Mouse (Mus musculus): ENCODE measurements around the gene Tmem189. TPM values are rescaled to one million over a fixed set of nuclear protein-coding genes. Genes with fewer than 3 reads are reported as not detected.

Tmem189 gene
- polyA plus RNA-seq, 1 experiment from 2014 or later = 37.1 TPM

DNA sequence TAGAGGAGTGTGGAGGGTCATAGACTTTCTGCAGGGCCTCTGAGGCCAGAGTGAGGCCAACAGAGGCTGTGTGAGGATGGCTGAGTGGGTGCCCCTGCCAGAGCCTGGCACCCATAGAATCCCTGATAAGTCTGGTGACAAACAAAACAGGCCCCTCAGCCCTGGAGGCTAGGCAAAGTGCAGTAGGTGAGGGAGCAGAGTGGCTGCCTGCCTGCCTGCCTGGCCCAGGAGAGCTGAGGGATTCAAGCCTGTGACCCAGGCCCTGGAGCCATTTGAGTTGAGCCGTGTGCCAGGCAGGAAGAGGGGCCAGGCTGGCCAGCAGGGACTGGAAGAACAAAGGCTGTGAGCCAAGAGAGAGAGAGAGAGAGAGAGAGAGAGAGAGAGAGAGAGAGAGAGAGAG lies 4.6 kb upstream of the Tmem189 start:
- H3K4me2 ChIP-seq (ENCODE audit: low read length) = no peak overlapping the region
- WGBS = 57% methylated on average over 1 of the region's 1 CpGs

GRCm38 (mm10) chr2:167693540-167693939 lies 3.9 kb upstream of the Tmem189 start:
- ATAC-seq = no peak
- whole genome bisulfite sequencing = 88% methylated on average over 2 of the region's 2 CpGs
- no peaks in the 10 kb centered on the region for H3K9me3 ChIP-seq (ENCODE audit: control insufficient read depth, low read length)
- no peaks in the 10 kb centered on the region for H3K36me3 ChIP-seq (ENCODE audit: control insufficient read depth, insufficient read depth, low read length)
- no peak overlapping the region for H3K4me2 ChIP-seq (ENCODE audit: low read length)
- no peak overlapping the region for H3K27ac ChIP-seq (ENCODE audit: low read depth, low read length)
- H3K4me3 ChIP-seq (ENCODE audit: low read length) = no peak overlapping the region
- no peak overlapping the region for H3K9ac ChIP-seq (ENCODE audit: low read depth, low read length)
- peaks cover 22% of the 10 kb centered on the region for H3K27me3 ChIP-seq (replicated peaks; ENCODE audit: control insufficient read depth, insufficient read depth, low read length)
- H3K4me1 ChIP-seq (ENCODE audit: control insufficient read depth, insufficient read depth, low read depth, low read length) = peaks cover 12% of the 10 kb centered on the region

More for the DNA sequence above, 4.6 kb upstream of the Tmem189 start:
- H3K27ac ChIP-seq (ENCODE audit: low read depth, low read length) = no peak overlapping the region
- H3K9ac ChIP-seq (ENCODE audit: low read depth, low read length) = no peak overlapping the region
- ATAC-seq = no peak
- peaks cover 22% of the 10 kb centered on the region for H3K27me3 ChIP-seq (replicated peaks; ENCODE audit: control insufficient read depth, insufficient read depth, low read length)
- H3K36me3 ChIP-seq (ENCODE audit: control insufficient read depth, insufficient read depth, low read length) = no peaks in the 10 kb centered on the region
- H3K4me1 ChIP-seq (ENCODE audit: control insufficient read depth, insufficient read depth, low read depth, low read length) = peaks cover 9% of the 10 kb centered on the region
- no peaks in the 10 kb centered on the region for H3K9me3 ChIP-seq (ENCODE audit: control insufficient read depth, low read length)
- H3K4me3 ChIP-seq (ENCODE audit: low read length) = no peak overlapping the region

GRCm38 (mm10) chr2:167692831-167693230 lies 3.2 kb upstream of the Tmem189 start:
- Histone ChIP-seq H3K27me3 (replicated peaks; ENCODE audit: control insufficient read depth, insufficient read depth, low read length) (peaks cover 24% of the 10 kb centered on the region), H3K36me3 (ENCODE audit: control insufficient read depth, insufficient read depth, low read length) (no peaks in the 10 kb centered on the region), H3K9me3 (ENCODE audit: control insufficient read depth, low read length) (no peaks in the 10 kb centered on the region), H3K9ac (ENCODE audit: low read depth, low read length) (no peak overlapping the region), H3K4me3 (ENCODE audit: low read length) (no peak overlapping the region), H3K27ac (ENCODE audit: low read depth, low read length) (no peak overlapping the region), H3K4me2 (ENCODE audit: low read length) (no peak overlapping the region), H3K4me1 (ENCODE audit: control insufficient read depth, insufficient read depth, low read depth, low read length) (peaks cover 12% of the 10 kb centered on the region)
- 52% methylated on average over 3 of the region's 3 CpGs for WGBS
- no peak for ATAC-seq

GRCm38 (mm10) chr2:167691871-167692661 lies 2.4 kb upstream of the Tmem189 start:
- Histone ChIP-seq H3K9me3 (ENCODE audit: control insufficient read depth, low read length) (no peaks in the 10 kb centered on the region), H3K27me3 (replicated peaks; ENCODE audit: control insufficient read depth, insufficient read depth, low read length) (peaks cover 29% of the 10 kb centered on the region), H3K4me1 (ENCODE audit: control insufficient read depth, insufficient read depth, low read depth, low read length) (peaks cover 12% of the 10 kb centered on the region), H3K27ac (ENCODE audit: low read depth, low read length) (no peak overlapping the region), H3K36me3 (ENCODE audit: control insufficient read depth, insufficient read depth, low read length) (no peaks in the 10 kb centered on the region), H3K4me3 (ENCODE audit: low read length) (no peak overlapping the region), H3K4me2 (ENCODE audit: low read length) (no peak overlapping the region), H3K9ac (ENCODE audit: low read depth, low read length) (no peak overlapping the region)
- 94% methylated on average over 14 of the region's 14 CpGs for WGBS
- ATAC-seq = no peak

DNA sequence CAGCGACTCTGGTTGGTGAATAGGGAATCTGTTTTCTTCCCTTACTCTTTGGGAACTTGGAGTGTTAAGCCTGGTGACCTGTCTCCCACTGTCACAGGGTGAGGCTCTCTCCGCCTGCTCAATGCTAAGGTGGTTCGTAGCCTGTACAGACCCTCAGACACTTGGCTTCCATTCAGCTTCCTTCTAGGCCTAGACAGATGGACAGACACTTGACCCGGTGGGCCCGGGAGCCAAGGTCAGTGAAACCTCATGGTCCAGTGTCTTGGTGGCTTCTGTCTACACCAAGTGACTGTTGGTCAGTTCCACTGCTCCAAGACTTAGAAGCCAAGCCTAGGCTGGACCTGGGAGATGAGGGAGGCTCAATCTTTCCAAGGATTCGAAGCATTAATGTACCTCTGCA lies 1.8 kb upstream of the Tmem189 start:
- Histone ChIP-seq H3K9me3 (ENCODE audit: control insufficient read depth, low read length) (no peaks in the 10 kb centered on the region), H3K27ac (ENCODE audit: low read depth, low read length) (no peak overlapping the region), H3K4me3 (ENCODE audit: low read length) (no peak overlapping the region), H3K27me3 (replicated peaks; ENCODE audit: control insufficient read depth, insufficient read depth, low read length) (peaks cover 29% of the 10 kb centered on the region), H3K4me2 (ENCODE audit: low read length) (no peak overlapping the region), H3K9ac (ENCODE audit: low read depth, low read length) (no peak overlapping the region), H3K4me1 (ENCODE audit: control insufficient read depth, insufficient read depth, low read depth, low read length) (peaks cover 12% of the 10 kb centered on the region), H3K36me3 (ENCODE audit: control insufficient read depth, insufficient read depth, low read length) (no peaks in the 10 kb centered on the region)
- WGBS = 85% methylated on average over 6 of the region's 6 CpGs
- ATAC-seq = no peak

DNA sequence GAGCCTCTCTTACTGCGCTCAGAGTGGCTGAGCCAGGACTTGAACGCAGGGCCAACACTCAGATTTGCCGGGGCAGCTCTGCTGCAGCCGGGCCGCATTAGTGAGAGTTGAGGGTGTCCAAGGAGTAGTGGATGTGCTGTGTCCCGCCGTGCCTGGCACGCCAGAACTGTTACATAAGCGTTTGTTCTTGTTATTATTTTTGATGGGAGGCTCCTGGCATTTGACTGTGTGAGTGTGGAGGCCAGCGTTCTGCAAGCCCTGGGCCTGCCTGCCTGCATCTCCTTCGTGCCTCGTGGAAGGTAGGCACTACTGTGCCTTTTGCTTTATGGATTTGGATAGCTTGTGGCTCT lies 1.3 kb upstream of the Tmem189 start:
- no peak overlapping the region for H3K27ac ChIP-seq (ENCODE audit: low read depth, low read length)
- H3K4me1 ChIP-seq (ENCODE audit: control insufficient read depth, insufficient read depth, low read depth, low read length) = peaks cover 12% of the 10 kb centered on the region
- H3K27me3 ChIP-seq (replicated peaks; ENCODE audit: control insufficient read depth, insufficient read depth, low read length) = peaks cover 29% of the 10 kb centered on the region
- WGBS = 85% methylated on average over 12 of the region's 12 CpGs
- H3K4me3 ChIP-seq (ENCODE audit: low read length) = no peak overlapping the region
- H3K9ac ChIP-seq (ENCODE audit: low read depth, low read length) = no peak overlapping the region
- H3K4me2 ChIP-seq (ENCODE audit: low read length) = no peak overlapping the region
- H3K36me3 ChIP-seq (ENCODE audit: control insufficient read depth, insufficient read depth, low read length) = no peaks in the 10 kb centered on the region
- no peak for ATAC-seq
- no peaks in the 10 kb centered on the region for H3K9me3 ChIP-seq (ENCODE audit: control insufficient read depth, low read length)

GRCm38 (mm10) chr2:167690219-167690961 lies 768 bp upstream of the Tmem189 start:
- Histone ChIP-seq H3K4me2 (ENCODE audit: low read length) (peak overlapping the region; percentile 93), H3K27ac (ENCODE audit: low read depth, low read length) (no peak overlapping the region), H3K27me3 (replicated peaks; ENCODE audit: control insufficient read depth, insufficient read depth, low read length) (peaks cover 29% of the 10 kb centered on the region), H3K4me3 (ENCODE audit: low read length) (peak overlapping the region; percentile 72), H3K9ac (ENCODE audit: low read depth, low read length) (no peak overlapping the region), H3K4me1 (ENCODE audit: control insufficient read depth, insufficient read depth, low read depth, low read length) (peaks cover 12% of the 10 kb centered on the region), H3K9me3 (ENCODE audit: control insufficient read depth, low read length) (no peaks in the 10 kb centered on the region), H3K36me3 (ENCODE audit: control insufficient read depth, insufficient read depth, low read length) (no peaks in the 10 kb centered on the region)
- WGBS = 61% methylated on average over 15 of the region's 15 CpGs
- ATAC-seq = no peak

DNA sequence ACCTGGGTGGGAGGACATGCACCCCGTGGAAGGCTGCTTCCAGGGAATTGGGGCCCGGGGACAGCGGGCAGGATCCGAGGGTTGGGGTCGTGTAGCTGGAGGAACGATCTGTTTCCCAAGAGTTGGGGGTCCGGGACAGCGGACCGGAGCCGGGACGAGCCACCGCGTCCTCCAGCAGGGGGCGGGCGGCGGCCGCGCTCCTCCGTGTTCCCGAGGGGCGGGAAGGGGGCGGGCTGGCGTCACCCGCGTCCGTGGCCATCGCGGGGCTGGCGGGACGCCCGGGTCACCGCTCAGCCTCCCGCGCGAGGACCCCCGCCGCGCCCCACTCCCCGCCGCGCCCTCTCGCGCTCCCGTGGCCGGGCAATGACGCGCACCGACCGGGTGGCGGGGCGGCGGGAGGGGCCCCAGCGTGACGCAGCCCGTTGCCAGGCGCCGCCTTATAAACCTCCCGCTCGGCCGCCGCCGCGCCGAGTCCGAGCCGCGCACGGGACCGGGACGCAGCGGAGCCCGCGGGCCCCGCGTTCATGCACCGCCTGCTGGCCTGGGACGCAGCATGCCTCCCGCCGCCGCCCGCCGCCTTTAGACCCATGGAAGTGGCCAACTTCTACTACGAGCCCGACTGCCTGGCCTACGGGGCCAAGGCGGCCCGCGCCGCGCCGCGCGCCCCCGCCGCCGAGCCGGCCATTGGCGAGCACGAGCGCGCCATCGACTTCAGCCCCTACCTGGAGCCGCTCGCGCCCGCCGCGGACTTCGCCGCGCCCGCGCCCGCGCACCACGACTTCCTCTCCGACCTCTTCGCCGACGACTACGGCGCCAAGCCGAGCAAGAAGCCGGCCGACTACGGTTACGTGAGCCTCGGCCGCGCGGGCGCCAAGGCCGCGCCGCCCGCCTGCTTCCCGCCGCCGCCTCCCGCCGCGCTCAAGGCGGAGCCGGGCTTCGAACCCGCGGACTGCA lies 847 bp downstream of the Tmem189 start, which contains the start of gene Cebpb:
Gene Cebpb (plus strand): TSS at position 418 of the 954 bp plus-strand sequence.
- ATAC-seq = peak; percentile 65
- H3K4me3 ChIP-seq (ENCODE audit: low read length) = peak within 1 kb of the TSS; percentile 72
- peak within 1 kb of the TSS; percentile 75 for H3K9ac ChIP-seq (ENCODE audit: low read depth, low read length)
- H3K4me2 ChIP-seq (ENCODE audit: low read length) = peak within 1 kb of the TSS; percentile 93
- H3K36me3 ChIP-seq (ENCODE audit: control insufficient read depth, insufficient read depth, low read length) = no peaks in the 10 kb centered on the region
- H3K27ac ChIP-seq (ENCODE audit: low read depth, low read length) = peak within 1 kb of the TSS; percentile 57; the same call in 1 of the 2 replicates
- no peaks in the 10 kb centered on the region for H3K9me3 ChIP-seq (ENCODE audit: control insufficient read depth, low read length)
- H3K27me3 ChIP-seq (replicated peaks; ENCODE audit: control insufficient read depth, insufficient read depth, low read length) = peaks cover 29% of the 10 kb centered on the region
- under 1% methylated on average over 70 of the region's 147 CpGs for WGBS
- H3K4me1 ChIP-seq (ENCODE audit: control insufficient read depth, insufficient read depth, low read depth, low read length) = peaks cover 12% of the 10 kb centered on the region

Measured in hindbrain, embryonic 16.5 days (tissue).